Mouse (Mus musculus) heart, adult 9 months (tissue): ENCODE measurements around the gene Smurf2.

Source experiments
- DNase-seq, 2 experiments: peaks; one replicate each; pipeline ENCODE4 v3.0.0; 2022; ENCODE audit warnings: low spot score in 2 of 2

The Smurf2 gene

GRCm38 (mm10) chr11:106777395-106777794 is 143.1 kb downstream of the Smurf2 start:
- DNase-seq, result no peak

DNA sequence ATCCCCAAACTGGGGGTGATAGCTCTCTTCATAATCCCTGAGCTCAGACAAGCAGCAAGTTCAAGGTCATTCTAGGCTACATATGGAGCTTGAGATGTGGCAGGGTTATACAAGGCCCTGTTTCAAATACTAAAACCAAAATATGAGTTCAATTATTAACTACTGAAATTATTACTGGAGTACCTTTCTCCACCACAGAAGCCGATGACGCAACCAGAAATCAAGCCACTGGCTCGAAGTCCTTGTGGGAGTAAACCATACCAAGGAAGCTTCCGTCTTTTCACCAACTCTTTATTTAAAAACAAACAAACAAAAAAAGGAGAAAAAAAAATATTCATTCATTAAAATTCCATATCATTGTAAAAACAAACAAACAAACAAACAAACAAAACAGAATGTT is 143.6 kb downstream of the Smurf2 start:
- no peak for DNase-seq

DNA sequence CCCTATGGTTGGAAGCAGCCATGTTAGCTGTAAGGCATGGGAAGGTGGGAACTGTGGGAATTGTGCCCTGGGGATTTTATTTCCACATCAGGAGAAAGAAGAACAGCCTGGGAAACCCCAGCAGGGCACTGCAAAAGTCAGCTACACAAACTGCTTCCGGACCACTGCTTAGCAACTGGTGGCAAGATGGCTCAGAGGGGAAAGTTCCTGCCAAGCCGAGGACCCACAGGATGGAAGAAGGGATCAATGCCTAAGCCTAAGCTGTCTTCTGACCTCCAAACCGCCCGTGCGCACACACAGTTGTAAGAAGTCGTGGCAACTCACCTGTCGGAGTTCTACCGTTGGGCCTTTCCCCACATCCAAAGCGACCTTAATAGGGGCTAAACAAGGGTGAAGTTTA is 147.5 kb downstream of the Smurf2 start:
- no peak for DNase-seq

GRCm38 (mm10) chr11:106770195-106770974 is 150.1 kb downstream of the Smurf2 start:
- no peak for DNase-seq
